13 mouse cellular contexts compared by ENCODE assay signal in the genomic region with DNA sequence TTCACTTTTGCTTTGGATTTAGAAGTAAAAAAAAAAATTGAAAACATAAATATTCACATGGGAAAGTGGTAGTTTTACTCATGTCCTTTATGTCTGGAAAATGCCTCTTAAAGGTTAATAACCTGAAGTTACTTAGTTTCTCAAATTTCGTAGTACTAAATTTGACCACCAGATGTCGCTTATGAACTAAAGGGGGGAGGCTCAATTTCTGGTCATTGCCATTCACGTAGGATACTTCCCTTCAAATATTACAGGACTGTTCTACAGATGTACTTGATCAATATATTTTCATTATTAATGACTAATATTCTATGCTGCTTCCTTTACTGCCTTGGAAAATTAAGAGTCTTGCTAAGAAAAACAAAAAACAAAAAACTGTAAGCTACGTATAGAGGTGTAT.
DNase-seq lines count a peak whose midpoint lies in the region; ATAC-seq and TF ChIP-seq lines count a peak whose summit lies in the region.
"Had no signal": no experiment of that assay in that cellular context is flagged by ENCODE, and none has a peak within 500 bp of the region (broad histone marks: within the 10 kb centered on the region; RNA-seq: fewer than 3 reads in every experiment).

No protein-coding gene starts in this region.

- peak; percentile 47 for DNase-seq in 416B (ENCODE audit: low read depth)
- peak; percentile 50 for DNase-seq in ES-CJ7 (ENCODE audit: low read depth, low spot score)
- DNase-seq in embryo, embryonic 11.5 days (ENCODE audit: low read depth, low spot score), result peak; percentile 38
- DNase-seq in left cerebral cortex, adult 18-20 months (ENCODE audit: low spot score in 2 of 2), result no peak
- DNase-seq in heart, adult 9 months (ENCODE audit: low spot score in 2 of 2), result no peak
- DNase-seq in left cerebral cortex, adult 8-10 months (ENCODE audit: low spot score in 2 of 2), result no peak
- DNase-seq: adrenal gland, adult 2 months; thymus, adult 18-20 months had no signal

- H3K36me3 ChIP-seq in intestine, postnatal 0 days (ENCODE audit: control insufficient read depth, insufficient read depth), result peaks cover 65% of the 10 kb centered on the region
- 0 out of 2 replicates have a peak, but pooled peaks cover 4% of the 10 kb centered on the region for H3K36me3 ChIP-seq in intestine, embryonic 15.5 days

- H3K4me3 ChIP-seq in intestine, postnatal 0 days (ENCODE audit: low read depth, low read length), result no peak overlapping the region
- no peak overlapping the region for H3K4me3 ChIP-seq in intestine, embryonic 15.5 days (replicated peaks)
- H3K4me3 ChIP-seq: embryonic facial prominence, embryonic 13.5 days; heart, embryonic 13.5 days; neural tube, embryonic 15.5 days had no signal

- no peaks in the 10 kb centered on the region for H3K4me1 ChIP-seq in intestine, postnatal 0 days (replicated peaks; ENCODE audit: control insufficient read depth, insufficient read depth, low read length)
- no peaks in the 10 kb centered on the region for H3K4me1 ChIP-seq in intestine, embryonic 15.5 days (replicated peaks)
- H3K4me1 ChIP-seq: embryonic facial prominence, embryonic 13.5 days; heart, embryonic 13.5 days; neural tube, embryonic 15.5 days had no signal

- no peak overlapping the region for H3K9ac ChIP-seq in intestine, postnatal 0 days (ENCODE audit: low read depth, low read length)
- H3K9ac ChIP-seq in intestine, embryonic 15.5 days, result no peak overlapping the region
- H3K9ac ChIP-seq: embryonic facial prominence, embryonic 13.5 days; heart, embryonic 13.5 days; neural tube, embryonic 15.5 days had no signal

- H3K4me2 ChIP-seq in intestine, postnatal 0 days (replicated peaks; ENCODE audit: low read depth), result no peak overlapping the region
- no peak overlapping the region for H3K4me2 ChIP-seq in intestine, embryonic 15.5 days (replicated peaks)
- H3K4me2 ChIP-seq: embryonic facial prominence, embryonic 13.5 days; heart, embryonic 13.5 days; neural tube, embryonic 15.5 days had no signal

- no peak for ATAC-seq in intestine, postnatal 0 days
- ATAC-seq in intestine, embryonic 15.5 days, result no peak

- peak; percentile 73 for TF ChIP-seq CTCF in intestine, postnatal 0 days (IDR thresholded peaks at IDR 0.05; ENCODE audit: low read depth)

- WGBS in intestine, postnatal 0 days, result 37% methylated on average over 4 of the region's 4 CpGs
- 40% methylated on average over 4 of the region's 4 CpGs for WGBS in intestine, embryonic 15.5 days

- H3K9me3 ChIP-seq in intestine, postnatal 0 days (ENCODE audit: control insufficient read depth), result no peaks in the 10 kb centered on the region
- H3K9me3 ChIP-seq in intestine, embryonic 15.5 days, result no peaks in the 10 kb centered on the region
- H3K9me3 ChIP-seq: embryonic facial prominence, embryonic 13.5 days; heart, embryonic 13.5 days; neural tube, embryonic 15.5 days had no signal

- no peaks in the 10 kb centered on the region for H3K27me3 ChIP-seq in intestine, postnatal 0 days (replicated peaks; ENCODE audit: control insufficient read depth, insufficient read depth, low read length)
- no peaks in the 10 kb centered on the region for H3K27me3 ChIP-seq in intestine, embryonic 15.5 days (replicated peaks)
- H3K27me3 ChIP-seq: embryonic facial prominence, embryonic 13.5 days; heart, embryonic 13.5 days; neural tube, embryonic 15.5 days had no signal

- no peak overlapping the region for H3K27ac ChIP-seq in intestine, postnatal 0 days (ENCODE audit: low read depth, low read length)
- H3K27ac ChIP-seq in intestine, embryonic 15.5 days, result no peak overlapping the region
- H3K27ac ChIP-seq: embryonic facial prominence, embryonic 13.5 days; heart, embryonic 13.5 days; neural tube, embryonic 15.5 days had no signal

Comparison
In these comparisons a context has a peak if more than half of its experiments do, and no peak if none do; other contexts are left out.
1. DNase-seq: peak in 416B (single experiment), ES-CJ7 (single experiment) and embryo, embryonic 11.5 days (single experiment); none in left cerebral cortex, adult 18-20 months (0 of 2), heart, adult 9 months (0 of 2) and left cerebral cortex, adult 8-10 months (0 of 2).